Mouse (Mus musculus): Measurements from ENCODE around the gene Foxe1. TPM values are rescaled to one million over a fixed set of nuclear protein-coding genes. Genes with fewer than 3 reads are reported as not detected.

Gene Foxe1
- polyA plus RNA-seq, 1 experiment from 2014 or later = not detected

DNA sequence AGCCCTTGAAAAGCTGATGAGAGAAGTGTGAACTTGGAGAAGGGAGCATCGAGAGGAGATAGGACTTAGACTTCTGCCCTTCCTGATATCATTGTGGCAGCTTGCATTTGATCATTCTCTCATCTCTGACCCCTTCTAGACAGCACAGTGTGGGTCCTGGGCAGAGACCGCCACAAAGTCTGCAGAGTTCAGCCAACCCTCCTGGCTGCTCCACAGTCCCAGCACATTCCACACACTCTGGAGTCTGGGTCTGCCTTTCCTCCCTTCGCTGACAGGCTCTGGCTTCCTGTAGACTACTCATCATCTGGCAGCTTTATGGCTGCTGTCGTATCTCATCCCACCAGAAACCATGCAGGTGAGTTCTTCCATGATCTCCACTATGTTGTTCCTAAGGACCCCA is 20.7 kb upstream of the Foxe1 start:
- H3K27me3 ChIP-seq (replicated peaks; ENCODE audit: control insufficient read depth, insufficient read depth, low read length) = 0 out of 2 replicates have a peak, but pooled peaks cover 3% of the 10 kb centered on the region
- no peak for ATAC-seq (replicated peaks; ENCODE audit: low FRiP score, low TSS enrichment, low read depth)

DNA sequence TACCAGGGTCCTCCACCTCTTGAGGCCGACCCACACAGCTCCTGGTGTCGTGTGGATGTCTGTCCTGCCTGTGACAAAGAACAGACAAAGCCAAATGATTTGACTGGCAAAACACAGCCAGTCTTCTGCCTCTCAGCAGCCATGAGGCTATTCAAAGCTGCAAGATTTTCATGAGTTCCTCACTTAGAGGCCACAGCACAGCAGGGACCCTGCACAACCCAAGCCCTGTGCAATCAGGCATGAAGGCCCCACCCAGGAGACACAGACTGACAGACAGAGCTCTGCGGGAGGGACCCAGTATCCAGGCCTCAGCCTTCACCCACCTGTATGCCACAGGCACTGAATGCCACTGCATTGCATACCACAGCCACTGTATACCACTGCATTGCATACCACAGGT is 14.5 kb upstream of the Foxe1 start:
- Histone ChIP-seq H3K9ac (ENCODE audit: low read length) (no peak overlapping the region), H3K4me3 (ENCODE audit: low read depth, low read length) (no peak overlapping the region), H3K27me3 (replicated peaks; ENCODE audit: control insufficient read depth, insufficient read depth, low read length) (no peaks in the 10 kb centered on the region), H3K36me3 (ENCODE audit: control insufficient read depth, insufficient read depth, low read length) (no peaks in the 10 kb centered on the region), H3K4me1 (replicated peaks; ENCODE audit: control insufficient read depth, insufficient read depth, low read length) (no peaks in the 10 kb centered on the region), H3K27ac (ENCODE audit: low read depth) (no peak overlapping the region), H3K4me2 (ENCODE audit: low read length) (no peak overlapping the region), H3K9me3 (ENCODE audit: control insufficient read depth, low read length) (no peaks in the 10 kb centered on the region)
- DNase-seq (ENCODE audit: low spot score) (no peak), ATAC-seq (replicated peaks; ENCODE audit: low FRiP score, low TSS enrichment, low read depth) (no peak)
- 42% methylated on average over 3 of the region's 3 CpGs for WGBS

More for the DNA sequence above, 20.7 kb upstream of the Foxe1 start:
- no peak overlapping the region for H3K4me2 ChIP-seq (ENCODE audit: low read length)
- H3K27ac ChIP-seq (ENCODE audit: low read depth) = no peak overlapping the region
- H3K4me1 ChIP-seq (replicated peaks; ENCODE audit: control insufficient read depth, insufficient read depth, low read length) = no peaks in the 10 kb centered on the region
- no peaks in the 10 kb centered on the region for H3K36me3 ChIP-seq (ENCODE audit: control insufficient read depth, insufficient read depth, low read length)
- DNase-seq (ENCODE audit: low spot score) = peak; percentile 55
- WGBS = 30% methylated on average over 4 of the region's 4 CpGs
- no peak overlapping the region for H3K4me3 ChIP-seq (ENCODE audit: low read depth, low read length)
- no peaks in the 10 kb centered on the region for H3K9me3 ChIP-seq (ENCODE audit: control insufficient read depth, low read length)
- no peak overlapping the region for H3K9ac ChIP-seq (ENCODE audit: low read length)

DNA sequence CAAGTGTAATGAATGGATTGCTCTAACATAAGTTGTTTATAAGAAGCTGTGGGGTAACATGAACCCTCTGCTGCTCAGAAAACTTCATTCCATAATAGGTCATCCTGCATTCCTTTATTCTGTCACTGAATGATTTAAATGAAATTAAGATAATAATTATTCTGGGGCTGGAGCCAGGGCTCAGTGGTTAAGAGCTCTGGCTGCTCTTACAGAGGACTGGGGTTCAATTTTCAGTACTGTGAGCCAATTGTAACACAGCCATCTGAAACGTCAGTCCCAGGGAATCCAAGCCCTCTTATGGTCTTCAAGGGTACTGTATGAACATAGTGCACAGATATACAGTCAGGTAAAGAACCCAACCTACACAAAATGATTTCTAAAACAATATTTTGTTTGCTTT is 7.6 kb upstream of the Foxe1 start:
- 10% methylated on average over 1 of the region's 1 CpGs for WGBS
- no peak for DNase-seq (ENCODE audit: low spot score)
- peaks cover 48% of the 10 kb centered on the region for H3K27me3 ChIP-seq (replicated peaks; ENCODE audit: control insufficient read depth, insufficient read depth, low read length)
- H3K4me1 ChIP-seq (replicated peaks; ENCODE audit: control insufficient read depth, insufficient read depth, low read length) = no peaks in the 10 kb centered on the region
- H3K27ac ChIP-seq (ENCODE audit: low read depth) = no peak overlapping the region
- H3K4me3 ChIP-seq (ENCODE audit: low read depth, low read length) = no peak overlapping the region
- H3K4me2 ChIP-seq (ENCODE audit: low read length) = no peak overlapping the region
- H3K36me3 ChIP-seq (ENCODE audit: control insufficient read depth, insufficient read depth, low read length) = no peaks in the 10 kb centered on the region
- H3K9me3 ChIP-seq (ENCODE audit: control insufficient read depth, low read length) = no peaks in the 10 kb centered on the region
- ATAC-seq (replicated peaks; ENCODE audit: low FRiP score, low TSS enrichment, low read depth) = no peak
- H3K9ac ChIP-seq (ENCODE audit: low read length) = no peak overlapping the region

DNA sequence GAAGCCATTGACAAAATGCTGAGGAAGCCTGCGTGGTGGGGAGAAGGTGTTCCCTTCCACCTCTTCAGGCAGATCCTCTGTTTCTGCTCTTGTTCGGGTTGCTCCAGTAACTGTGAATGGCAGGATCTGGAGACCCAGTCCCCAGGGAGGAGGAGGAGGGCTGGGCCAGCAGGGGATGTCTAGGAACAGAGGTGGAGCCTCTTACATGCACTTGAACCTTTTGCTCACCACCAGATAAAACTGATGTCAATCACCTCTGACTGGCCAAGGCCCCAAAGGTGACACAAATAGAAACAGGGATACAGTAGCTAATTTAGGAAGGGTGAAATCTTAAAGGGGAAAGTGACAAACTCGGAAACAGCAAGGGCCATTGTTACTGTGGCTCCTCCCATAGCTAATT is 5.4 kb upstream of the Foxe1 start:
- Histone ChIP-seq H3K27ac (ENCODE audit: low read depth) (no peak overlapping the region), H3K9ac (ENCODE audit: low read length) (no peak overlapping the region), H3K36me3 (ENCODE audit: control insufficient read depth, insufficient read depth, low read length) (no peaks in the 10 kb centered on the region), H3K27me3 (replicated peaks; ENCODE audit: control insufficient read depth, insufficient read depth, low read length) (peaks cover 69% of the 10 kb centered on the region), H3K4me3 (ENCODE audit: low read depth, low read length) (no peak overlapping the region), H3K9me3 (ENCODE audit: control insufficient read depth, low read length) (no peaks in the 10 kb centered on the region), H3K4me2 (ENCODE audit: low read length) (no peak overlapping the region), H3K4me1 (replicated peaks; ENCODE audit: control insufficient read depth, insufficient read depth, low read length) (no peaks in the 10 kb centered on the region)
- DNase-seq (ENCODE audit: low spot score) (no peak), ATAC-seq (replicated peaks; ENCODE audit: low FRiP score, low TSS enrichment, low read depth) (no peak)
- whole genome bisulfite sequencing = 5% methylated on average over 3 of the region's 3 CpGs

DNA sequence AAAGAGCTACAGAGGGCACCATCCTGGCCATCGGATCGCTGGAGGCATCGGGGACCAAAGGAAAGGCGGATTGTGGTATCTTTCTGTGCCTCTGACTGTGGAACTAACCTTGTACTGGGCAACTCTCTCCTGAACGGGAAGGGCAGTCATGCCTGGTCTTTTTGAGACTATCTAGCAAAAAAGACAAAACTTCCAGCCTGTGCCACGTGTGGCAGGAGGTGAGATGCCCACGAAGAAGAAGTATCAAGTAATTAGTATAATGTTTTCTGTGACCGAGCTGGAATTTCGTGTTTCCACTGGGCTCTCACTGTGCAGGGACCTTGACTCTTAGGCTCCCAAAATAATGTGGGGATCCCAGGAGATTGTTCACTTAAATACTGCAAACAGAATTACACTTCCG is 4.4 kb upstream of the Foxe1 start:
- no peak for ATAC-seq (replicated peaks; ENCODE audit: low FRiP score, low TSS enrichment, low read depth)
- no peaks in the 10 kb centered on the region for H3K9me3 ChIP-seq (ENCODE audit: control insufficient read depth, low read length)
- H3K4me2 ChIP-seq (ENCODE audit: low read length) = no peak overlapping the region
- H3K4me1 ChIP-seq (replicated peaks; ENCODE audit: control insufficient read depth, insufficient read depth, low read length) = no peaks in the 10 kb centered on the region
- no peak overlapping the region for H3K9ac ChIP-seq (ENCODE audit: low read length)
- H3K27me3 ChIP-seq (replicated peaks; ENCODE audit: control insufficient read depth, insufficient read depth, low read length) = peaks cover 79% of the 10 kb centered on the region
- WGBS = 28% methylated on average over 10 of the region's 10 CpGs
- DNase-seq (ENCODE audit: low spot score) = no peak
- no peak overlapping the region for H3K27ac ChIP-seq (ENCODE audit: low read depth)
- no peak overlapping the region for H3K4me3 ChIP-seq (ENCODE audit: low read depth, low read length)
- H3K36me3 ChIP-seq (ENCODE audit: control insufficient read depth, insufficient read depth, low read length) = no peaks in the 10 kb centered on the region

DNA sequence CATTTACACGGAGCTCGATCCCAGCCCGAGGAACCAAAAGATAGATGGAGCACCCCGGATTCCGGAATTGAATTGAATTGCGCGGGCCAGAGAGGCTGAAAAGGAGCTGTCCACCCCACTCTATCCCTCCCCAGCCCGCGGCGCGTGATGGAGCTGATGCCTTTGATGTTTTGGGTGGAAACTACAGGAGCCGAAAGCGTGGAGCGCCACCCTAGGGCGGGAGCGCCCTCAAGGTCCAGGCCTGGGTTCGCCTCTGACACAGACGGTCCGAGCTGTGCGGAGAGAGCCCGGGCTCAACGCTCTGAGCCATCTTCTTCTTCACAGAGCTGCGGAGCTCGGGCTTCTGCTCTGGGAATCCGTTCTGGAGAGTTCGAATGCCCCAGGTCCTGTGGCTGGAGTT is 3.8 kb upstream of the Foxe1 start:
- no peak overlapping the region for H3K9ac ChIP-seq (ENCODE audit: low read length)
- no peak overlapping the region for H3K4me2 ChIP-seq (ENCODE audit: low read length)
- DNase-seq (ENCODE audit: low spot score) (no peak), ATAC-seq (replicated peaks; ENCODE audit: low FRiP score, low TSS enrichment, low read depth) (no peak)
- no peak overlapping the region for H3K4me3 ChIP-seq (ENCODE audit: low read depth, low read length)
- H3K36me3 ChIP-seq (ENCODE audit: control insufficient read depth, insufficient read depth, low read length) = no peaks in the 10 kb centered on the region
- no peaks in the 10 kb centered on the region for H3K9me3 ChIP-seq (ENCODE audit: control insufficient read depth, low read length)
- H3K27me3 ChIP-seq (replicated peaks; ENCODE audit: control insufficient read depth, insufficient read depth, low read length) = peaks cover 83% of the 10 kb centered on the region
- WGBS = 2% methylated on average over 26 of the region's 26 CpGs
- no peaks in the 10 kb centered on the region for H3K4me1 ChIP-seq (replicated peaks; ENCODE audit: control insufficient read depth, insufficient read depth, low read length)
- no peak overlapping the region for H3K27ac ChIP-seq (ENCODE audit: low read depth)

DNA sequence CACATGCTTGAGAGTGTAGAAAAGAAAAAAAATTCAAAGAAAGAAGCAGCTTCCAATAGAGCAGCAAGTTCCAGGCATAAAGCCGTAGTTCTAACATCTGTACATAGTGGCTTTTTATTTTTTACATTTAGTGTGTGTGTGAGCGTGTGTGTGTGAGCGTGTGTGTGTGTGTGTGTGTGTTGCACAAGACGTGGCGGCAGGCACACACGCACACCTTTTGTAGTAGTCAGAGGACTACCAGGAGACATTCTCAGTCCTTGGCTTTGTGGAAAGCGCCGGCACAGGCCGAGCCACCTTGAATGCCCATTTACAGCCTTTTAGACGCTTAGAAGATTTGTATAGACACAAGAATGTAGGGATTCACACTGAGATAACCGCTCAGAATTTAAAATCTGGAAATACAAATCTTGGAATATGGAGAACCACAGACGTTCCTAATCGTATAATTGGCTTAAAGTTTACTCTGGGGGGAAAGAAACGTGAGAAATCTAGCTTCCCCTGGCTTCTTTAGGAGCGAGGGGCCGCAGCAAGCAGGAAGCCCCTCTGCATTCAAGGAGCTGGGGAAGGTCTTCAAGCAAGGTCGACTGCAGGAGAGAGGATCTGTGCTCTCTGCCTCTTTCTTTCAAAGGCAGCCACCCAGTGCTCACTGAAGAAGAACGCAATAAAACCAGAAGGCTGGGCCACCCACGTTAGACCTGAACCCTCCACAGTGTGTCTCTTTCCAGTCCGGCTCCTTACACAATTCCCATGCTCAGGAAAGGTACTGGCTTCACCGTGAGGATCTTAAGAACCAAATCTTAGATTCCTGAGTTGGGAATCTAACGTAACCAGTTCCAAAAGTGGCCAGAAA is 1.4 kb upstream of the Foxe1 start:
- Histone ChIP-seq H3K27me3 (replicated peaks; ENCODE audit: control insufficient read depth, insufficient read depth, low read length) (peaks cover 100% of the 10 kb centered on the region), H3K9ac (ENCODE audit: low read length) (no peak overlapping the region), H3K36me3 (ENCODE audit: control insufficient read depth, insufficient read depth, low read length) (no peaks in the 10 kb centered on the region), H3K9me3 (ENCODE audit: control insufficient read depth, low read length) (no peaks in the 10 kb centered on the region), H3K27ac (ENCODE audit: low read depth) (no peak overlapping the region), H3K4me2 (ENCODE audit: low read length) (no peak overlapping the region), H3K4me3 (ENCODE audit: low read depth, low read length) (no peak overlapping the region), H3K4me1 (replicated peaks; ENCODE audit: control insufficient read depth, insufficient read depth, low read length) (no peaks in the 10 kb centered on the region)
- no peak for DNase-seq (ENCODE audit: low spot score)
- 13% methylated on average over 22 of the region's 22 CpGs for WGBS
- no peak for ATAC-seq (replicated peaks; ENCODE audit: low FRiP score, low TSS enrichment, low read depth)

DNA sequence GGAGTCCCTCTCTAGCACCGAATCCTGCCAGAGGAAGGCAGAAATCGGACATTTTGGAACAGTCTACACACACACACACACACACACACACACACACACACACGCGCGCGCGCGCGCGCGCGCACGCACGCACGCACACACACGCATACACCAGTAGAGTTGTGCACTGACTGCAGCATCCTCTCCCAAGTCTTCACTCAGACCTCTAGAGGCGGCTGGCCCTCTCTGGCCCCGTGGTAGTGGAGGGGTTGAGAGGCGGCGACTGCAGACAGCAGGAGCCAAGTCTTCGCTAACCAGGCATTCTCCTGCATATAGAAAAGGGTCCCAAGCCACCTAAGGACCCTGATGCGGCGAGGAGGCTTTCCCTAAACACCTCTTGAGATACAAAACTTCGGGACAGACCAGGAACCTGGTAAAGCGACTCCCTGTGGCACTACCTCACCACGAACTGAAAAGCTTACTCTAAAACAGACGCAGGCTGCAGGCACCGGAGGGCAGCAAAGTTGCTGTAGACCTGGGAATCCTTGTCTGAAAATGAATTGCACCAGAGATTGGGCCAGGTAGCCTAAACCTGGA is 610 bp upstream of the Foxe1 start:
- H3K4me2 ChIP-seq (ENCODE audit: low read length) = 0 out of 2 replicates have a peak overlapping the region, but pooled peaks have one; percentile 1
- 2% methylated on average over 28 of the region's 28 CpGs for WGBS
- ATAC-seq (replicated peaks; ENCODE audit: low FRiP score, low TSS enrichment, low read depth) (no peak), DNase-seq (ENCODE audit: low spot score) (peak; percentile 74)
- H3K27me3 ChIP-seq (replicated peaks; ENCODE audit: control insufficient read depth, insufficient read depth, low read length) = peaks cover 100% of the 10 kb centered on the region
- H3K9ac ChIP-seq (ENCODE audit: low read length) = no peak overlapping the region
- no peaks in the 10 kb centered on the region for H3K4me1 ChIP-seq (replicated peaks; ENCODE audit: control insufficient read depth, insufficient read depth, low read length)
- no peak overlapping the region for H3K4me3 ChIP-seq (ENCODE audit: low read depth, low read length)
- H3K27ac ChIP-seq (ENCODE audit: low read depth) = no peak overlapping the region
- no peaks in the 10 kb centered on the region for H3K9me3 ChIP-seq (ENCODE audit: control insufficient read depth, low read length)
- H3K36me3 ChIP-seq (ENCODE audit: control insufficient read depth, insufficient read depth, low read length) = no peaks in the 10 kb centered on the region

DNA sequence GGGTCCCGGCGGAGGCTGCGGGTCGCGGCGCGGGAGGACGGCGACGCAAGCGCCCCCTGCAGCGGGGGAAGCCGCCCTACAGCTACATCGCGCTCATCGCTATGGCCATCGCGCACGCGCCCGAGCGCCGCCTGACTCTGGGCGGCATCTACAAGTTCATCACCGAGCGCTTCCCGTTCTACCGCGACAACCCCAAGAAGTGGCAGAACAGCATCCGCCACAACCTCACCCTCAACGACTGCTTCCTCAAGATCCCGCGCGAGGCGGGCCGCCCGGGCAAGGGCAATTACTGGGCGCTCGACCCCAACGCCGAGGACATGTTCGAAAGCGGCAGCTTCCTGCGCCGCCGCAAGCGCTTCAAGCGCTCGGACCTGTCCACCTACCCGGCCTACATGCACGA is 879 bp downstream of the Foxe1 start:
- Histone ChIP-seq H3K9me3 (ENCODE audit: control insufficient read depth, low read length) (no peaks in the 10 kb centered on the region), H3K4me3 (ENCODE audit: low read depth, low read length) (peak overlapping the region; percentile 28), H3K36me3 (ENCODE audit: control insufficient read depth, insufficient read depth, low read length) (no peaks in the 10 kb centered on the region), H3K27me3 (replicated peaks; ENCODE audit: control insufficient read depth, insufficient read depth, low read length) (peaks cover 99% of the 10 kb centered on the region), H3K4me1 (replicated peaks; ENCODE audit: control insufficient read depth, insufficient read depth, low read length) (no peaks in the 10 kb centered on the region), H3K9ac (ENCODE audit: low read length) (no peak overlapping the region), H3K4me2 (ENCODE audit: low read length) (peak overlapping the region; percentile 46), H3K27ac (ENCODE audit: low read depth) (no peak overlapping the region)
- DNase-seq (ENCODE audit: low spot score) = peak; percentile 77
- under 1% methylated on average over 49 of the region's 51 CpGs for WGBS
- ATAC-seq (replicated peaks; ENCODE audit: low FRiP score, low TSS enrichment, low read depth) = peak; percentile 56; the same call in 1 of the 2 replicates

Data from intestine, embryonic 14.5 days (tissue).